Mouse (Mus musculus) E14TG2a.4 (cell line): ENCODE results near the gene Mfn2.

Experiments
- CTCF ChIP-seq: conservative IDR thresholded peaks from 2 replicates; pipeline ENCODE4 v1.5.1; 2014; ENCODE audit warnings: low read length
- NANOG ChIP-seq: IDR thresholded peaks from 2 replicates; pipeline ENCODE4 v1.6.1; 2014; ENCODE audit warnings: borderline replicate concordance, low read length, mixed read lengths
- POU5F1 ChIP-seq: IDR thresholded peaks from 2 replicates; pipeline ENCODE4 v1.6.1; 2014; ENCODE audit warnings: low read length, borderline replicate concordance

DNA sequence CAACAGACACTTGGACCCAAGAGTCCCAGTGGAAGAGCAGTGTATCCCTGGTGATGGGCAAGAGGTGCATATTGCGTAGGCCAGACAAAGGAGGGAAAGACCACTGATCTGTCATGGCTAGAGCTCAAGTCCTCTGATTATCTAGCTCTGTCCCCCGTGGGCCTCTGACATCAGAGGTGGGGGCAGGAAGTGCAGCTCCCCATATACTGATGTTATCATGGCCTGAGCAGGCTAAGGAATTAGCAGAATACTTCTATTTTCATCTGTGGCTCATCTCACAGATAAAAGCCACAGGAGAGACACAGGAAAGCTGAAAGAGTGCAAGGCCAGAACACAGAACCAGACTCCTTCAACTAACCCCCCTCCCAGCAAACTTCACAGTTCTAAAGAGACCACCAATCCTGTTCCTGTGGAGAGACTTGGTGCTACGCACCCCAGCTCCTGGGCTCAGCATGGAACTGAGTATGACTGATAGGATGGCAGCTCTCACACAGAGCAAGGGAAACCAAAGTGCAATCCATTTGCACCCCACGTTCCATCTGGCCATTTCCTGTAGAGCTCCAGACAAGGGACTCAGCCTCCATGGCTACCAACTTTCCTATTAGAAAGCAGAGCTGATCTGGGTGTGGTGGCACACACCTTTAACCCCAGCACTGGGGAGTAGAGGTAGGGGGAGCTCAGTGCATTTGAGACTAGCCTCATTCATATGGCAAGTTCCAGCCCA lies 28.5 kb downstream of the Mfn2 start:
- TF ChIP-seq CTCF (no peak), NANOG (no peak), POU5F1 (no peak)
